Mouse (Mus musculus) left cerebral cortex, adult 9 months (tissue): ENCODE measurements around the gene Serf2.
A peak's percentile ranks its signal among the peaks of the same experiment; 100 is the strongest.

Experiments used
- DNase-seq, 2 experiments: peaks; one replicate each; pipeline ENCODE4 v3.0.0; 2022; ENCODE audit warnings: low spot score in 2 of 2

Gene Serf2

DNA sequence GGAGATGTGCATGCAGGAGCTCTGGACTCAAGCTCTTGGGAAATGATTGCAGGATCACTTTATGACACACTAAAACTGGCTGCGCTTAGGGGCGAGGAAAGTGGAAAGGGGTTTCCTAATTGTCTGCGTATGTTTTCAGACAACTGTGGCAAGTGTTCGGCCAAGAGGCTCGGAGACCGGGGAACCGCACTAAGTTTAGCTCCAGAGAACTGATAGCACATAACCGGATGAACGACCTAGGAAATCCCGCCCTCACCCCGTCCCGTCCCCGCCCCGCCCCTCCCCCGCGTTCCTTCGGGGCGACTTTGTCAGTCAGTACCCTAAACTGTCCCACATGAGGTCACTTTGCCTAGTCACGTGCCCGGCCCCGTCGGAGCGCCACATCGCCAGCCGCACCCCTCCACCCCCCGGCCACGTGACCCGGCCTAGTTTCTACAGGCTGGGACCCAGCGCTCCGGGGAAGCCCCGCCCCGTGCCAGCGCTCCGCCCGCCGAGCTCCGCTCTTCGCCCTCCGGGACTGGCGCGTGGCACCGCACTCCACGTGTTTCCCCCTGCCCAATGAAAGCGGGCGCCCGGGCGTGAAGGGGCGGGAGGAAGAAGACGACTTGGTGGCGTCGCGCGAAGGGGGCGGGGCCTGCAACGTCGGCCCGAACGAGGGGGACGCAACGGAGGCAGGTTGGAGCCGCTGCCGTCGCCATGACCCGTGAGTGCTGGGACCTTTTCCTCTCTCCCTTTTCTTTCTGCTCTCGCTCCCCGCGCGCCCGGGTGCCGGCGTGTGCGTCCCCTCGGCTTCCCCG lies at the start of gene Serf2:
Gene Serf2 (plus strand): TSS at position 457 of the 797 bp plus-strand sequence.
- DNase-seq, result peak; percentile 98 to 99

DNA sequence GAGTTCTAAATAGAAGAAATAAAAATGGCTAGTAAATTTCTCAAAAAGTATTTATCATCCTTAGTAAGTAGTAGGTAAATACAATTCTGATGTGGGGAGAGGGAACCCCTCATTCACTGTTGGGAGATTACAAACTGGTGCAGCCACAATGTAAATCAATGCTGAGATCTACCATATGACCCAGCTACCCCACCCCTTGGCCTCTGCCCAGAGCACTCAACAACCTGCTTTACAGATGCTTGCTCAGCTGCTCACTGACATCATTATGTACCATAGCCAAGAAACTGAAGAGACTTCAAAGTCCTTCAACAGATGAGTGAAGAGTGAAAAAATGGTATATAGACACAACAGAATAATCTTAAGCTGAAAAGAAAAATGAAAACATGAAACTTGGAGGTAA lies 45.7 kb upstream of the Serf2 start:
- no peak for DNase-seq

GRCm38 (mm10) chr2:121408160-121408559 lies 40.8 kb upstream of the Serf2 start:
- no peak for DNase-seq

- no peak for DNase-seq
Observed at GRCm38 (mm10) chr2:121412843-121413386, 36.1 kb upstream of the Serf2 start.

- DNase-seq, result peak; percentile 89 to 95
Observed at GRCm38 (mm10) chr2:121413387-121414042, 35.5 kb upstream of the Serf2 start, which contains the start of the genes Pdia3 and Catsper2. Pdia3 (plus strand) TSS chr2:121413775. Catsper2 (minus strand) TSS chr2:121413792.

GRCm38 (mm10) chr2:121414139-121414685 lies 34.8 kb upstream of the Serf2 start:
- DNase-seq, result peak in 1 of 2 experiments; percentile 31

DNA sequence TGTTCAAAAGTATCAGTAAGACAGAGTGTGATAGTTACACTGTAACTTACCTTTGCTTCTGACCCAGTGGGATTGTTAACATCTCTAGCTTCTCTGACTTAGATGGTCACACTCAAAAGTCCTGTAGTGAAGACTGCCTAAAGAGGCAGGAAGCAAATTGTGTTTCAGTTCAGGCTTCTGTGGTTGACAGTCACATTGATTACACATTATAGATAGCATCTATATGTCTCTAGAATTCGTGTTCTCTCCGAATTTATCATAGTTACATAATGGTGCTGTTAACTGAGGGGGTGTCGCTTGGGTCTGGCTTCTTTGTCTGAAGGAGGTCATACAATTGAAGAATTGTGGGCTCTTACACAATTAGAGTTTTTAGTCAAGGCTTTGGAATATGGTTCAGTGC lies 33.9 kb upstream of the Serf2 start:
- DNase-seq, result no peak

DNA sequence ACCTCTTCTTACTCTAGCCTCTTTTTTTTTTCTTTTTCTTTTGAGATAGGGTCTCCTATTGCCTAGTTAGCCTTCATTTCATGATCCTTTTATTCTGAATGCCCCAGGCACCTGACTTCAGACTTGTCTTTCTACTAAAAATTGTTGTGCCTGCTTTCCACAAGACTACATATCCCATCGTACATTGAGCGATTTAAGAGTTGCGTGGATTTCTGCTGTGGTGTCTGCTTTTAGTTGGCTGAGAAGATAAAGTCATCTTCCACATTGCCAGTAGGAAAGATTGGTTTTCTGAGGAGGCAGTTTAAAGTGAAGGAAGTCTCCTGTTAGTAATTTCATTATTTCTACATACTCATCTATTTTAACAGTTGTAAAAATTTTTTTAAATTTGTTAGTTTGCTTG lies 33.4 kb upstream of the Serf2 start:
- DNase-seq, result no peak

DNA sequence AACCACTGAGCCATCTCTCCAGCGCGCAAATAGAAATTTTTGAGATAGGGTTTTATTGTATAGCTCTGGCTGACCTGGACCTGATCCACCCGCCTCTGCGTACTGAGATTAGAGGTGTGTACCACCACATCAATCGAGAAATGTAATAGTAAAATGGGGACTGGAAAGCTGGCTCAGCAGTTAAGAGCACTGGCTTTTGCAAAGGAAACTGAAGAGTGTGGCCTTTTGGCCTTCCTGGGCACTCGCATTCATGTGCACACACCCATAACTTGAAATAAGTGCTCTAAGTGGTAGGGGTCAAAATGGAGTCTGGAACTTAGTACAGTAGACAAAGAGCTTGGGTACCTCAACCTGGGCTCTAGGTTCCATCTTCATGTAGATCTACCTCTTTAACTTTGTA lies 32.6 kb upstream of the Serf2 start:
- DNase-seq, result no peak

GRCm38 (mm10) chr2:121418476-121418875 lies 30.5 kb upstream of the Serf2 start:
- DNase-seq, result no peak

DNA sequence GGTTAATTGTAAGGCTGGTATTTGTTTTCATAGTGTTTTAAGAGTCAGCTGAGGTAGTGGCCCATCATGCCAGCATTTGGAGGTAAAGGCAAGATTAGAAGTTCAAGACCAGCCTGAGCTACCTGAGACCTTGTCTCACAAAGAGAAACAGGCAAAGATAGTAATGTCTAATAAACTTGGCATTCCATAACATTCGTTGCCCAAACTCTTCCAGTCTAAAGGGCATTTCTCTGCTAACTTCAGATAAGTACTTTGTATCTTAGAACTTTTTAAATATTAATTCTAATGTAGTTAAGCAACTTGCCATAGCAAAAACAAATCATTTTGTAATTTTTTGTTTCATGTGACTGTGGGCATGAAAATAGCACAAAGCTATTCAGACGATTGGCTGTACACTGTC lies 25.8 kb upstream of the Serf2 start:
- DNase-seq, result no peak

DNA sequence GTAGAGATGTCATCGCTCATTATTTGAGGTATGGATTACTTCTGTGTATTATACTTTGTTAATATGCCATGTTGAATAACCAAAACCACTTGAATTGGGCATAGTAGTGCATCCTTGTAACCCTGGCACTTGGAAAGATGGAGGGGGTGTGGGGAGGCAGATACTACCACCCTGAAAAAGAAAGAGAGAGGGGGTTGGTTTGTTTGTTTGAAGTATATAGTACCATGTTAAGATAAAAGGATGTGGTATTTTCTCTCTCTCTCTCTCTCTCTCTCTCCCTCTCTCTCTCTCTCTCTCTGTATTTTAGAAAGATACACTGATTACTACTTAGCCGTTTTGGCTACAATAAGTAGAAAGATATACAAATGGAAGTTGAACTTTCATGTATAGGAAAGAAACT lies 23.1 kb upstream of the Serf2 start:
- DNase-seq, result no peak

GRCm38 (mm10) chr2:121434854-121435253 lies 14.1 kb upstream of the Serf2 start:
- DNase-seq, result no peak

GRCm38 (mm10) chr2:121439746-121440145 lies 9.2 kb upstream of the Serf2 start:
- no peak for DNase-seq

DNA sequence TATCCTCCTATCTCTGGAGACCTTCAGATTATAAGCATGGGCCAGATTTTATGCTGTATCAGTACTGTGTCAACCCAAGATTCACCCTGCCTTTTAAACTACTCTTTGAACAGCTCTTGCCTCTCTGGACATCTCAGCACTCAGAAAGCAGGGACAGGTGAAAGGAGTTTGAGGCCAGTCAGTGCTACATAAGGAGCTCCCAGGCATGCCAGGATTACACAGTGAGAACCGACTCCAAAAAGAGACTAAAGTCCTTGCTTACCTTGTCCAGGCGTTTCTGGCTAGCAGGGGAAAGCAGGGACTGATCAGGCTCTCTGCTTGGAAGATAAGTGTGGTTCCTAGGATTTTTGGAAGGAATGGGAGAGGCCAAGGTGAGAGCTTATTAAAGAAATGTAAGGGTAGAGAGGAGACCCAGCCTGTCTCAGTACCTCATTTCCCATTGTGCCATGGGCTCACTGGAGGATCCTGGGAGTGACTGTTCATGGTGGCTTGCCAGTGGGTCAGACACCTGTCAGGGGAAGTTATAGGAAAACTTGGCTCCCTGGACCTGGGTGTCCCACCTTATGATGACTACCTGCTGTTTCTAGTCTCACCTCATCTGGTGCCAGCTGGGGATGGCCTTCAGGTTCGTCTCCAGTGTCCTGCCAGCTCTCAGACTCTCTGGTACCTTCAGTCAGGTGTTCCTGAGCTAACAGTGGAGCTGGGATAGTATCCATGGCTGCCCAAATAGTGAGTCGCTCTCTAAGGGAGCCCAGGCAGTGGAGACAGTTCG lies 8.0 kb upstream of the Serf2 start:
- no peak for DNase-seq

DNA sequence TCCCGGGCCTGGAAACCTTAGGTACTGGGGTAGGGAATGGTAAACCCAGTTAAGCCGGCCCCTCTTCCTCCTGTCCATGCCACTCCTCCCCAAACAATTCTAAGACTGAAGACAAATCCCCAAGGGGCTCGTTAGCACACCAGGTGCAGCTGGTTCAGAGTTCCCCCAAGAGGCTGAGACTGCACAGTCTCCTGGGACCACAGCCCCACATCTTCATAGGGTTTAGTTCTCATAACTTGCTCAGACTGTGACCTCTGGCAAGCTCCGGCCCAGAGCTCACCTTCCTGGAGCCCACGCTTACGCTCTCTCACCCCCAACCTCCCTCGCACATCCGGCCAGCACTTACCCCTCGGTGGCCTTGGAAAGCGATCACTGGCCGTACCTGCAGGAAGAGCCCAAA lies 7.2 kb upstream of the Serf2 start:
- no peak for DNase-seq

DNA sequence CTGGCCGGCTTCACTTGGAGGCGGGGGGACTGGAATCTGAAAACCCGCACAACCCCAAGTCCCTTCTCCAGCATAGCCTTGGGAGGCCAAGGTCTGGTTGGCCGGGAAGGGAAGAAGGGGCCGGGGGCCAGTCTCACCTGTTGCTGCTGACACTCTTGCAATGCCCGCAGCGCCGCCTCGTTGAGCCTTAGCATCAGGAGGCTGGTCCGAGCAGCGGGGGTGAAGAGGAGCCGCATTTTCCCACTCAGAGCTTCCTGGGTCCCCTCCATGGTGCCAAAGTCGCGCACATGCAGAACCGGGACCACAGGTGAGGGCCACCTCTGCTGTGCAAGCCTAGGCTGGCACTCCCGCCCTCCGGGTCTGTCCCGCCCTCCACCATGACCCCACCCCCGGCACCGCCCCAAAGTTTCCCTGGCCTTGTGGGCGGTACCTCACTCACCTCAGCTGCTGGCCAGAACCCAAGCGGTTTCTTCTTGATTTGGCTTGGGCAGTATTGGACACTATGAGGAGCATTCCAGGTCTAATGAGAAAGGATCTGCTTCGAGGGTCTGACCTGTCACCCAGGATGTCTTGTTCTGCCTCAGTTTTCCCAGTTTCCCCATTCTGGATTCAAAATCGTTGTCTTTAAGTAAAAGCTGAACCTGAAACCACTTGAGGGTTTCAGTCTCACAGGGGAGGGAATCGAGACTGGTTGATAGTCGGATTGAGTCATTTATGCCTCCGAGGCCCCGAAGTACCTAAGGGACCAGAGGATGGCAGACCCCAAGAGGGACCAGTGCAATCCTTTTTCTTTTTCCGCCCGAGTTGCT lies 6.5 kb upstream of the Serf2 start:
- DNase-seq, result no peak

- no peak for DNase-seq
Observed at GRCm38 (mm10) chr2:121443068-121443349, 6.0 kb upstream of the Serf2 start.

DNA sequence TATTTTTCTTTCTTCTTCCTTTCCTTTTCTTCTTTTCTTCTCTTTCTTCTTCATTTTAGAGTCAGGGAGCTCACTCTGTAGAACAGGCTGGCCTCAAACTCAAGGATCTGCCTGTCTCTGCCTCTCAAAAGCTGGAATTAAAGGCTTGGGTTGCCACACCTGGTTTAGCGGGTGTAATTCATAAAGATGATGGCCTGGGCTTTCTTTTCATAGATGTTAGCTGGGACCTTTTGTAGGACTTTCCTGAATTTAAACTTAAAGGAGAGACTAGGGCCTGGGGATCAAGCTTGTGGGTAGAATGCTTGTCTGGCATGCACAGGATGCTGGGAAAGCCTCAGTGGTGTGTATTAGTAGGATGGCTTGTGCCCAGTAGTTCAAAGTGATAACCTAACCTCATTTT lies 4.8 kb upstream of the Serf2 start, which contains the start of gene Ell3:
Gene Ell3 (minus strand): TSS at position 101 of the 400 bp plus-strand sequence.
- no peak for DNase-seq

DNA sequence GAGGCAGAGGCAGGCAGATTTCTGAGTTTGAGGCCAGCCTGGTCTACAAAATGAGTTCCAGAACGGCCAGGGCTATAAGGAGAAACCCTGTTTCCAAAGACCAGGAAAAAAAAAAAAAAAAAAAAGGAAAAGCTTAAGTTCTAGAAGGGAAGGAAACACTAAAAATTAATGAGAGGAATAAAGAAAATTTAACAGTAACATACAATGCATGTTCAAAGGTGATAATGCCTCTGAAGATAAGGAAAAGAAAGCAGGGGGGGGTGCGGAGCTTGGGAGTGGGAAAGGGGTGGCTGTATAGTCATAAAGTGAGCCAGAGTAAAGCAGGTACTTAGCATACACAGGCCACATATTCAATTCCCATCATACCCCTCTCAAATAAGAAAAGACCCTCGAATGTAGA lies 3.9 kb upstream of the Serf2 start:
- DNase-seq, result no peak

DNA sequence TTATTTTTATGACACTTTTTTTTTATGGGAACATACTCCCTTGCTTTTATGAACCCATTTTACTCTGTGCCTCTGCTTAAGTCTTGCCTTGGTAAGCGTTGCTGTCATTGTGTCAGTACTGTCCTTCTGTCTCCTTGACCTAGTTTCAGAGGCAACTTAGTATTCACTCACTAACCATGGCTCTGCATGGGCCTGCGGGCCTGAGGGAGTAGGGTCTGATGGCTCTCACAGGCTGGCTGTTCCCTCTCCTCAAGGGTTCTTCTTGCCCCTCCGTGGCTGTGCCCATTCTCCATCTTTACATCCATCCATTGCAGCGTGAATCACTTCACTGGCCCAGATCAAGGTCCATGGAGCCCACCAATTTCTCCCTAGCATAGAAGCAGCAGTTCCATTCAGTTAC lies 2.5 kb upstream of the Serf2 start:
- no peak for DNase-seq
